Mouse (Mus musculus) kidney, adult 2 months (tissue): ENCODE data around the gene Pdcd1. TPM values are rescaled to one million over a fixed set of nuclear protein-coding genes. Genes with fewer than 3 reads are reported as not detected.

Source experiments
- DNase-seq: peaks from one replicate; pipeline ENCODE4 v3.0.0; 2021
- H3K27ac ChIP-seq: fragments of 200-500 bp; 2 replicates; pipeline ENCODE4 v1.5.1; 2012; ENCODE audit warnings: low read depth, low read length, control low read depth, inconsistent platforms; ENCODE audit not compliant: insufficient read depth
- H3K27me3 ChIP-seq: fragments of 200-500 bp; replicated peaks from 2 replicates; pipeline ENCODE4 v1.6.1; 2012; ENCODE audit warnings: mild to moderate bottlenecking, moderate library complexity, low read length, inconsistent platforms; ENCODE audit not compliant: control insufficient read depth, insufficient read depth
- H3K36me3 ChIP-seq: fragments of 200-500 bp; 2 replicates; pipeline ENCODE4 v1.6.1; 2012; ENCODE audit warnings: mild to moderate bottlenecking, moderate library complexity, low read length, inconsistent platforms; ENCODE audit not compliant: control insufficient read depth, insufficient read depth
- H3K4me1 ChIP-seq: fragments of 200-500 bp; 2 replicates; pipeline ENCODE4 v1.6.1; 2011; ENCODE audit warnings: low read length; ENCODE audit not compliant: control insufficient read depth, insufficient read depth
- H3K4me3 ChIP-seq: fragments of 200-500 bp; 2 replicates; pipeline ENCODE4 v1.5.1; 2011; ENCODE audit warnings: mild to moderate bottlenecking, low read depth, low read length, control low read depth; ENCODE audit not compliant: insufficient read depth
- CTCF ChIP-seq: fragments of 200-500 bp; conservative IDR thresholded peaks from 2 replicates; pipeline ENCODE4 v1.5.1; 2011; ENCODE audit warnings: low read depth, mild to moderate bottlenecking, control low read depth, low read length, moderate library complexity, mixed read lengths; ENCODE audit not compliant: insufficient read depth, insufficient read length
- POLR2A ChIP-seq: fragments of 200-500 bp; IDR thresholded peaks from one replicate; pipeline ENCODE4 v1.6.1; 2011; ENCODE audit warnings: low read depth, low read length, control low read depth
- WGBS: fragments of 180-500 bp; shearing (Covaris S2); methylation state at CpG from one replicate; pipeline ENCODE4 v1.1.7; 2018; 5-methylcytosine and 5-hydroxymethylcytosine counted together
- polyA plus RNA-seq: library from polyadenylated mRNA; depleted of rRNA; stranded (reverse); fragments of >200 nt; gene quantifications from 2 replicates; pipeline ENCODE4 v1.2.3, GENCODE M21; 2012

The Pdcd1 gene
- polyA plus RNA-seq, 1 experiment = 0.45 TPM

DNA sequence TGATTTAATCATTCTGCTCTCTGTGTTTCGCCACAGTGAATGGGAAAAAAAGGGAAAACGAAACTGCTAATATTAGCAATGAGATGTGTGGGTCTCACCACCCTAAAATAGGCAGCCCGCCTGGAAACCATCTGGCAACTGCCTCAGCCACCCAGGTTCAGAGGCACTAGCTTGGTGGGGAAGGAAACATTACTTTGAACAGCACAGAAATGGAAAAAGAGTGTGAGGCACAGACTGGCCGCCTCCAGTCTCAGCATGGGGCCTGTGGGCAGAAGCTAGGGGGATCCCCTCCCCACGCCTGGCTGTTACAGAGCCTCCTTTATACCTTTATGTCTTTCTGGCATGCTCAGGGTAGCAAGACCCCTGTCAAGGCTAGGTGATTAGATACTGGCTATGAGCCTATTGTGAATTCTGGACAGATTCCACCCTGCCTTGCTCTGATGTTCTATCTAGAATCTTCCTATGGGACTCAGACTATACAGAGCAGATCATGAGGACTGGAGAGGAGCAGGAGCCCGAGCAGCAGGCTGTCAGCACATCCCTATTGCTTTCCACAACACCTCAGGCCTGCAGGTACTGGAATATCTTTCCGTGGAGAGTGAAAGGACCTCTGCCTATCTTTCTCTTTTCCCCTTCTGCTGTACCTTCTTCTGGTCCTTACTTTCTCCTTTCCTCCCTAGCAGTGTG, 1.3 kb upstream of the Pdcd1 start:
- Histone ChIP-seq H3K4me3 (no peak overlapping the region), H3K27me3 (no peaks in the 10 kb centered on the region), H3K36me3 (no peaks in the 10 kb centered on the region), H3K27ac (no peak overlapping the region), H3K4me1 (no peaks in the 10 kb centered on the region)
- TF ChIP-seq POLR2A (no peak), CTCF (no peak)
- WGBS = 82% methylated on average over 7 of the region's 7 CpGs
- DNase-seq = no peak

DNA sequence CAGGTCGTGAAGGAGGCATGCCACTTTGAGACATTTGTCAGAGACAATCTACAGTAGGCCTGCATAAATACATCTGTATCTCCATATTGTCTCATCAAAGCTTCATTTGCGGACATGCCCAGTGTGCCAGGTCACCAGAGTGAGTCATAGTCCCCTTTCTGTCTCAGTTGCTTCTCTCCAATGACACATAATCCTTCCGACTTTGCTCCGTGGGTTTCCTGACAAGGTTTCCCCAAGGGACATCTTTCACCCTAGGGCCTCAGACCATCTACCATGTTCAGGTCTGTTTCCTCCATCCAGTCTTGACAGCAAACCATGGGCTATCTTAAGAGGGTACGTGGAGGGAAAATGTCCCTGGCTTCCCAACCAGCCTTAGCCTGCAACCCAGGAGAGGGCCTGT, 1.2 kb downstream of the Pdcd1 start:
- Histone ChIP-seq H3K27ac (no peak overlapping the region), H3K36me3 (no peaks in the 10 kb centered on the region), H3K27me3 (no peaks in the 10 kb centered on the region), H3K4me3 (no peak overlapping the region), H3K4me1 (no peaks in the 10 kb centered on the region)
- DNase-seq = no peak
- TF ChIP-seq CTCF (no peak), POLR2A (no peak)
- 68% methylated on average over 5 of the region's 5 CpGs for WGBS

DNA sequence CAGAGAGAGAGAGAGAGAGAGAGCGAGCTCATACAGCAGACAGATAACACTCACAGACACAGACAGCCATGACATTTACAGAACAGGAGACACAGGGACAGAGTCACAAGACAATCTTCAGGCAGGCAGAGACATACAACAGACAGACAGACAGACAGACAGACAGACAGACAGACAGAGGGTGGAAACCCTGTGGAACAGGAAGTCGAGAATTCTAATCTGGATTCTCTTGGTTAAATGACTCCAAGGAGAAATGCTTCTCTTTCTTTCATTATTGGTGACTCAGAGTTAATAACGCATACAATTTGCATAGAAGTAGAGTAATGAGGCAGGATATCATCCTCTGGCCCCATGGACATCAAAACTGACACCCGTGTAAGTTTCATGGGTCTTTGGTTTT, 5.8 kb downstream of the Pdcd1 start:
- TF ChIP-seq CTCF (no peak), POLR2A (no peak)
- Histone ChIP-seq H3K27me3 (no peaks in the 10 kb centered on the region), H3K27ac (no peak overlapping the region), H3K36me3 (no peaks in the 10 kb centered on the region), H3K4me3 (no peak overlapping the region), H3K4me1 (no peaks in the 10 kb centered on the region)
- no peak for DNase-seq
- 62% methylated on average over 4 of the region's 4 CpGs for WGBS

GRCm38 (mm10) chr1:94045559-94045958, 6.8 kb downstream of the Pdcd1 start:
- Histone ChIP-seq H3K27me3 (no peaks in the 10 kb centered on the region), H3K27ac (no peak overlapping the region), H3K4me3 (no peak overlapping the region), H3K4me1 (no peaks in the 10 kb centered on the region), H3K36me3 (no peaks in the 10 kb centered on the region)
- no peak for TF ChIP-seq POLR2A
- TF ChIP-seq CTCF = no peak
- no peak for DNase-seq
- 45% methylated on average over 3 of the region's 3 CpGs for WGBS

DNA sequence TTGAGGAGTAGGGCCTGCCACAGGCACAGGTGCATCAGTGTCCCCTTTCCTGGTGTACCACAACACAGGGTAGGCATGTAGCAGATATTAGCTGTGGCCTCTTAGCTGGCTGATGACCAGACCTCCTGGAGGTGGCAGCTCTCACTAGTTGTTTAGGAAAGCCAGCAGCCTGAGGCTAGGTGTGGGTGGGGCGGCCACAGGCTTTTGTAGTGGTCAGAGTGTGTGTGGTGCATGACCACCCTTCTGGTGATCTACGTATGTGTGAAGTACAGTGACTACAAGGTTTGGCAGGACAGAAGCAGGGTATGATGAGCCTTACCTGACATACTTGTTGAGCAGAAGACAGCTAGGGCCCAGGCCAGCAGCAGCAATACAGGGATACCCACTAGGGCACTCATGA, 12.0 kb downstream of the Pdcd1 start:
- DNase-seq = no peak
- TF ChIP-seq POLR2A (no peak), CTCF (no peak)
- no peak overlapping the region for H3K27ac ChIP-seq
- H3K27me3 ChIP-seq = no peaks in the 10 kb centered on the region
- 84% methylated on average over 2 of the region's 2 CpGs for WGBS
- H3K36me3 ChIP-seq = no peaks in the 10 kb centered on the region
- no peak overlapping the region for H3K4me3 ChIP-seq
- no peaks in the 10 kb centered on the region for H3K4me1 ChIP-seq

DNA sequence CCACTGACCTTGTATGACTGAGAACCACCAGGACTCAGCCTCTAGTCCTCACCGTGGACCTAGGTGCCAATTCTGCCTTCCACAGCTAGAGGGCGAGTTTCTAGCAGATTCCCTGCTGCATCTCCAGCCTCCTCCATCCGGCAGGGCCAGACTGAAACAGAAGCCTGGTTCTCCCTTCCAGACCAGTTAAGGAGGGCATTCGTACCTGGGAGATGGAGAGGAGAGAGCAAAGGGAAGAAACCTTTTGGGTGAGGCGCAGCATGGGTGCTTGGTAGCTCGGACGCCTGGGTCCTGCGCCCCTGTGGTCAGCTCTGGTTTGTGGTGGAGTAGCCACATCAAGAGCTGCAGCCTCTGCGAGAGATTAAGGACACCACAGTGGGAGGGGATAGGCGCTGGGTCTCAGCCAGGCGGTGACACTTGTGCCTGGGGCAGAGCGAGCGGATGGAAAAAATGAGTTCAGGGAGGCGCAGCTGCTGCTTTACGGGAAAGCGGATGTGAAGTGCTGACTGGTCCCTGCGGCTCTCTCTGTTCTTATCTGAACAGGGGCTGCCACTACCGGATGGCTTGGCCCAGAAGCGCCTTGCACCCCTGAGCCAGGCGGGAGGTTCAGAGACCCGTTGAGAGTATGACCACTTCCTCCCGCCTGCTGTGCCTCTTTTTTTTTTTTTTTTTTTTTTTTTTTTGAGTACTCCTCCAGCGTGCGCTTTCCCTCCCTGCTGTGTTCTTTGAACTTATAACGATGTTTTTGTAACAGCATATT, 17.2 kb downstream of the Pdcd1 start:
- TF ChIP-seq CTCF (peak; percentile 81), POLR2A (no peak)
- H3K4me3 ChIP-seq = peak overlapping the region; percentile 27; the same call in 1 of the 2 replicates
- no peaks in the 10 kb centered on the region for H3K27me3 ChIP-seq
- no peaks in the 10 kb centered on the region for H3K36me3 ChIP-seq
- no peak overlapping the region for H3K27ac ChIP-seq
- peak; percentile 70 for DNase-seq
- H3K4me1 ChIP-seq = no peaks in the 10 kb centered on the region
- 1% methylated on average over 25 of the region's 25 CpGs for WGBS

DNA sequence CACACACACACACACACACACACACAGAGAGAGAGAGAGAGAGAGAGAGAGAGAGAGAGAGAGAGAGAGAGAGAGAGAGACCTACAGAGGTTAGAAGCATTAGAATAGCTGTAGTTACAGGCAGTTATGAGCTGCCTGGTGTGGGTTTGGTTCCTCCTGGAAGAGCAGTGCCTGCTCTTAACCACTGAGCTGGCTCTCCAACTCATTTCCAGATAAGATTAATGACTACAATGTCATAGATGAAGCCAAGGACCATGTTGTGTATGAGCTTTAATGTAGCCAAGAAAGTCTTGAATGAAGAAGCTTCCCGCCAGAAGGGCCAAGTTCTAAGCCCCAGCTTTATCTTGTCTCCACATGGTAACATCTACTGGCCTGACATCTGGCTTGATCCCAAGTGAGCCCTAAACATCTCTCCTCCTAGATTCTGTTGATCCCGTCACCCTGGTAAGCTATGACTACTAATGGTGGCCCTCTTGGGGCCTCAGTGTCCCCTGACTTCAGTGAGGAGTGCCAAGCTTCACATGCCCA, 19.2 kb downstream of the Pdcd1 start:
- TF ChIP-seq POLR2A (no peak), CTCF (no peak)
- no peak overlapping the region for H3K4me3 ChIP-seq
- 83% methylated on average over 2 of the region's 2 CpGs for WGBS
- no peak overlapping the region for H3K27ac ChIP-seq
- no peaks in the 10 kb centered on the region for H3K36me3 ChIP-seq
- no peaks in the 10 kb centered on the region for H3K4me1 ChIP-seq
- DNase-seq = no peak
- H3K27me3 ChIP-seq = no peaks in the 10 kb centered on the region
